Mouse (Mus musculus) retina, postnatal 7 days (tissue): ENCODE data around the gene Etv5.
A peak's percentile ranks its signal among the peaks of the same experiment; 100 is the strongest.

Source experiments
- DNase-seq: peaks from one replicate; pipeline ENCODE4 v3.0.0-alpha.2; 2012; ENCODE audit warnings: low read depth, low spot score

Gene Etv5

GRCm38 (mm10) chr16:22439499-22440177 is at the start of gene Etv5:
Etv5 (minus strand) TSS chr16:22439719.
- peak; percentile 96 for DNase-seq

GRCm38 (mm10) chr16:22483900-22484299 is 44.4 kb upstream of the Etv5 start:
- DNase-seq, result no peak

- DNase-seq, result no peak
Observed at GRCm38 (mm10) chr16:22479322-22479721, 39.8 kb upstream of the Etv5 start.

- no peak for DNase-seq
Observed at GRCm38 (mm10) chr16:22471728-22472127, 32.2 kb upstream of the Etv5 start.

GRCm38 (mm10) chr16:22469385-22469784 is 29.9 kb upstream of the Etv5 start:
- no peak for DNase-seq

GRCm38 (mm10) chr16:22467111-22467510 is 27.6 kb upstream of the Etv5 start:
- no peak for DNase-seq

- DNase-seq, result no peak
Observed at GRCm38 (mm10) chr16:22466381-22466780, 26.9 kb upstream of the Etv5 start.

- no peak for DNase-seq
Observed at GRCm38 (mm10) chr16:22462220-22462619, 22.7 kb upstream of the Etv5 start.

GRCm38 (mm10) chr16:22461728-22462127 is 22.2 kb upstream of the Etv5 start:
- no peak for DNase-seq

GRCm38 (mm10) chr16:22460960-22461359 is 21.4 kb upstream of the Etv5 start:
- DNase-seq, result no peak

GRCm38 (mm10) chr16:22452082-22452481 is 12.6 kb upstream of the Etv5 start:
- no peak for DNase-seq

GRCm38 (mm10) chr16:22448093-22448492 is 8.6 kb upstream of the Etv5 start:
- DNase-seq, result no peak

GRCm38 (mm10) chr16:22444786-22445185 is 5.3 kb upstream of the Etv5 start:
- no peak for DNase-seq

GRCm38 (mm10) chr16:22442202-22442601 is 2.7 kb upstream of the Etv5 start:
- DNase-seq, result no peak

GRCm38 (mm10) chr16:22441317-22441716 is 1.8 kb upstream of the Etv5 start:
- DNase-seq, result no peak

GRCm38 (mm10) chr16:22440269-22440668 is 750 bp upstream of the Etv5 start:
- no peak for DNase-seq

- peak; percentile 61 for DNase-seq
Observed at GRCm38 (mm10) chr16:22438441-22439373, 812 bp downstream of the Etv5 start.

- no peak for DNase-seq
Observed at GRCm38 (mm10) chr16:22436106-22436505, 3.4 kb downstream of the Etv5 start.

GRCm38 (mm10) chr16:22434530-22434929 is 5.0 kb downstream of the Etv5 start:
- DNase-seq, result no peak

- no peak for DNase-seq
Observed at GRCm38 (mm10) chr16:22433944-22434343, 5.6 kb downstream of the Etv5 start.

- no peak for DNase-seq
Observed at GRCm38 (mm10) chr16:22431773-22432172, 7.7 kb downstream of the Etv5 start.

- DNase-seq, result no peak
Observed at GRCm38 (mm10) chr16:22431335-22431734, 8.2 kb downstream of the Etv5 start.
